Mouse (Mus musculus): Measurements from ENCODE around the gene Bcl9l.

DNA sequence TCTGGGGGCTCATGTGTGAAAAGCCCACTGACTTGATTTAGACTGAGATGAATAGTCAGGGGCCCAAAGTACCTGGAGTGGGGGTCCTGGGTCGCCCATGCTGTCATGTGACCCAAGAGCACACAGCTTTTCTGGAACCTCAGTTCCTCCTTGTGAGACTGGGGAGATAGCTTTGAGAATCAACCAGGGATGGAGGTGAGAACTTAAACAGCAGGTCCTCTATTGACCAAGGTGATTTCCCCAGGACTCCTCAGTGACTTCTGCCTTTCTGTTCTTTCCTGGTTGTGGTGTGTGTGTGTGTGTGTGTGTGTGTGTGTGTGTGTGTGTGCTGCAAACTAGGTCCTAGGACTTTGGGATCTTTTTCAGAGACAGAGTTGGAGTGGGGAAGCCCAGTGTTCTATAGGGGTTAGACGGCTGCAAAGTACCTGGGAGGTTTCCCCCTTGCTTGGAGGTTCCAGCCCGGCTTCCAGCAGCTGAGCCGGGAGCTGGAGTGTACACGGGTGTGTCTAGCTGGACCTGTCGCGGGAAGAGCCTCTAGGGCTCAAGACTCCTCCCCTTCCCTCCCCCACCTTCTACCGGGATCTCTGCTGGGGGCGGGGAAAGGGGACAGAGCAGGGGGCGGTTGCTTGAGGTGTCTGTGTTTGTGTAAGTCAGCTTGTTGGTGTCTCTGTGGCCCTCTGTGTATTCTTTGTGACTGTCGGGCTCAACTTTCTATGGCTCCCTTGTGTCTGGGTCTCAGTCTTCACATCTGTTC, 15.2 kb downstream of the Bcl9l start:
- TF ChIP-seq CTCF (IDR thresholded peaks at IDR 0.05; ENCODE audit: borderline replicate concordance, insufficient read depth, low read length) (no peak), POLR2A (IDR thresholded peaks at IDR 0.05; ENCODE audit: low read depth, low read length) (peak; percentile 64)
